Mouse (Mus musculus): ENCODE measurements around the gene Tapt1. TPM values are rescaled to one million over a fixed set of nuclear protein-coding genes. Genes with fewer than 3 reads are reported as not detected.
"Not testable (repeated sequence)": the region's sequence is repeated elsewhere in the genome, so short reads cannot be mapped to it uniquely, and the experiment has no call there.

Tapt1 gene
- polyA plus RNA-seq, 1 experiment from 2014 or later, result 46.7 TPM

DNA sequence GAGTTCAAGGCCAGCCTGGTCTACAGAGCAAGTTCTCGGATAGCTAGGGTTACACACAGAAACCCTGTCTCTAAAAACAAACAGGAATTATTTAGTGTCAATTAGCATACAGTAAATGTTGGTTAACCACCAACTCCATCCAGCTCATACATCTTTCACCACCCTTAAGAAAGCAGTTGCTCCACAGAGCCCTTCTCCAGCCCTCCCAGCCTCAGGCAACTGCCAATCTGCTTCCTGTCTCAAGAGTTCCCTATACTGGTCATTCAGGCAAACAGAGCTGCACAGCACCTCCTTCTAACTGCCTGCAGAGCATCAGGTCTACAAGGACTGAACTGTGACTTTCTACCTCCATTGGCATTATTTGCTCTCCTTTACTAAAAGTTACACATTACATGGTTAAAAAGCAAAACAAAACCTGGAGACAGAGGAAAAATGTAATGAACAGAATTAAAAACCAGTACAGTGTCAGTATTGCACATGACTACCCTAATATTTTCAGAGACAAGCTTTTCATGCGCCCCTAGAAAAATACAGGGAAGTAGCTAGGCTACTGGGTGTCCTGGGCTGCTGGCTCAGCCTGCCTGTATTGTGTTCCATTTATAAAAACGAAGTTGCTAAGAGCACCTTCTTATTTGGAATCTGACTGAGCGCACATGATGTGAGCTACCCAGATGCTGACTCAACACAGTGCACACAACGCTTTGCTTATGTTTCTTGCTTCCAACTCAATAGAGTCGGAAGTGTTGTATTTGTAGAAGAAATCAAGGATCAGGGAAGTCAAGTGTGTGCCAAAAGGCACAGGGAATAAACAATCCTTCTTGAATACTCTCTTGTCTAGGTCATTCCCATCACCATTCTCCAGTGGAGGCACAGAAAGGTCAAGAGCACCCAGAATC lies 79.7 kb downstream of the Tapt1 start:
- ATAC-seq, result no peak
- no peaks in the 10 kb centered on the region for H3K27me3 ChIP-seq
- DNase-seq (ENCODE audit: low read depth, low spot score), result no peak
- TF ChIP-seq CTCF (IDR thresholded peaks at IDR 0.05), result no peak
- in situ Hi-C loops (cut with MboI; ENCODE audit: low pct_unique_long_range_greater_than_20kb), result no loop called here
- CTCF ChIA-PET, result interaction anchor here (0.8 to 4.6 kb wide), 4 partner anchors 14 to 29 kb away, joined by 3 to 28 read pairs (median 4); no protein-coding TSS in a partner anchor
- POLR2A ChIA-PET, result interaction anchor here (1.6 kb wide), 1 partner anchor 17 kb away, joined by 3 read pairs; no protein-coding TSS in a partner anchor

DNA sequence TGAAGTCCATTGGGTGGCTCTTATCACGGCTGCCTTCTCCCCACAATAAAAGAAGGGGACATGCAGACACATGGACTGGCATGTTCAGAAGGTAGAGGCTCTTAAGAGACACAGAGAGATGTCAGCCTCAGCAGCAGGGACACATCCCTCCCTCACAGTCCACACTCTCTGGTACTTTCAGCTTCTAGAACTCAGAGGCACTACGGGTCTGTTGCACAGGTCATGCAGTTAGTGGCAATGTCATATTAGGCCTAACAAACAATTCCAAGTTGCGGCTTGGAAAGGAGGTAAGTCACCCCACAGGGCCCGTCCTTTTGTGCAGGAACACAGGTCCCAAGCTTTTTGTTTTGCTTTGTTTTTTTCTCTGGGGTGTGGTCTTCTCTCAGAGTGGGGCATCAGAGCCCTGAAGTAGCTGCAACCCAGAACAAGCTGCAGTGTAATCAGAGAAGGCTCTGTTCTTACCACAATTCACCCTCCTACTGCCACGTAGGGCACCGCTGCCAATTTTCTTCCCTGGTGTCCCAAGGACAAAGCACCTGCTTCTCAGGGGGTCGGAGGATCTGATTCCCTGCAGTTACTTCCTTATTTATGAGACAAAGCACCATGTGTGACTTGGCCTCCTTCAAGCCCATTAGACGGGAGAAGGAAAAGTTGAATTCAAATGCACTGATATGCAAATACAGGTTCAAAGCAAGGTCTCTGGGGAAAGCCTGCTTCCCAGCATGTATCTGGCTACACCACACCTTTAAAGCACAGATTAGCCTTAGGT lies 82.8 kb downstream of the Tapt1 start:
- DNase-seq (ENCODE audit: low read depth, low spot score), result no peak
- POLR2A ChIA-PET, result no interaction called here
- no peaks in the 10 kb centered on the region for H3K27me3 ChIP-seq
- CTCF ChIA-PET, result no interaction called here
- ATAC-seq, result no peak
- in situ Hi-C loops (cut with MboI; ENCODE audit: low pct_unique_long_range_greater_than_20kb), result no loop called here
- TF ChIP-seq CTCF (IDR thresholded peaks at IDR 0.05), result no peak

DNA sequence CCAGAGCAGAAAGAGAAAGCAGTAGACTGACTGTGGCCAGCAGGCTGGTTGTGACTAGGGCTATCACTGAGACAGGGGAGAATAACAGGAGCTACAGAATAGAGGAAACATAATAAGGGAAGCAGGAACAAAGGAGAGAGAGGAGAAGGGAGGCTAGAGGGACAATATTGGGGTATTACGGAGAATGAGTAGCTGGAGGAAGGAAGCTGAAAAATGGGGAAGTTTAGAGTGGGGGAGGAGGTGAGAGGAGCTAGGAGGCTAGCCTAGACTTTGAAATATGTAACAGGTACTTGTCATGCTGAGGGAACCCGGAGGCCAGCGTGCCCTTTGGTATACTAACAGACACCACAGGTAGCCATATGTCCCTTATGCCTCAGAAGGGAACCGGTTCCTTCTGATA lies 98.9 kb downstream of the Tapt1 start:
- POLR2A ChIA-PET, result interaction anchor here (1.4 kb wide), 1 partner anchor 24 kb away, joined by 3 read pairs; no protein-coding TSS in a partner anchor
- DNase-seq (ENCODE audit: low read depth, low spot score) (no peak), ATAC-seq (no peak)
- TF ChIP-seq CTCF (IDR thresholded peaks at IDR 0.05), result no peak
- in situ Hi-C loops (cut with MboI; ENCODE audit: low pct_unique_long_range_greater_than_20kb), result no loop called here
- H3K27me3 ChIP-seq, result peaks cover 3% of the 10 kb centered on the region
- CTCF ChIA-PET, result interaction anchor here (0.8 to 1.9 kb wide), 3 partner anchors 9 to 24 kb away, joined by 4 to 6 read pairs (median 5); no protein-coding TSS in a partner anchor

DNA sequence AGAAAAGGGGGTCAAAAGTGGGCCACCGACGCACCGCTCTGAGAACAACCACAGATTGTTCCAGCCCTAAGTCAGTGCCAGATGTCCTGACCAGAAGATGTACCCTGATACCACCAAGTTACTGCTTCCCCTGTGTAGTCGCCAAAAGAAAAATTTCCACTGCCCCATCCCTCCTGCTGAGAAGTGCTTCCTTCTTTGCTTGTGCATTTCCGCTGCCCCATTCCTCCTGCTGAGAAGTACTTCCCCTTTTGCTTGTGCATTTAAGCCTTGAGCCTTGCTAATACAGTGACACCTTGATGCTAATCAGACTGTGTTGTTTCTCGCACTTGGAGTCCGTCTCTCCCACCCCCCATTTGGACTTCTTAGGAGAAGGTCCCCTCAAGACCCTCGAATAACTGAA lies 99.9 kb downstream of the Tapt1 start:
- POLR2A ChIA-PET; H3K27me3 ChIP-seq; DNase-seq (ENCODE audit: low read depth, low spot score); in situ Hi-C loops (cut with MboI; ENCODE audit: low pct_unique_long_range_greater_than_20kb); ATAC-seq: not testable (repeated sequence)
- CTCF ChIA-PET, result interaction anchor here (1.9 kb wide), 1 partner anchor 25 kb away, joined by 6 read pairs; no protein-coding TSS in a partner anchor

Other genes starting within 250 kb of the Tapt1 start
- gene Fgfbp1, start 244.8 kb downstream of the Tapt1 start, polyA plus RNA-seq (2021), result 0.08 TPM
- gene Prom1, start 124.6 kb downstream of the Tapt1 start, polyA plus RNA-seq (2021), result 120 TPM

All from Patski (cell line).